In the genomic region with DNA sequence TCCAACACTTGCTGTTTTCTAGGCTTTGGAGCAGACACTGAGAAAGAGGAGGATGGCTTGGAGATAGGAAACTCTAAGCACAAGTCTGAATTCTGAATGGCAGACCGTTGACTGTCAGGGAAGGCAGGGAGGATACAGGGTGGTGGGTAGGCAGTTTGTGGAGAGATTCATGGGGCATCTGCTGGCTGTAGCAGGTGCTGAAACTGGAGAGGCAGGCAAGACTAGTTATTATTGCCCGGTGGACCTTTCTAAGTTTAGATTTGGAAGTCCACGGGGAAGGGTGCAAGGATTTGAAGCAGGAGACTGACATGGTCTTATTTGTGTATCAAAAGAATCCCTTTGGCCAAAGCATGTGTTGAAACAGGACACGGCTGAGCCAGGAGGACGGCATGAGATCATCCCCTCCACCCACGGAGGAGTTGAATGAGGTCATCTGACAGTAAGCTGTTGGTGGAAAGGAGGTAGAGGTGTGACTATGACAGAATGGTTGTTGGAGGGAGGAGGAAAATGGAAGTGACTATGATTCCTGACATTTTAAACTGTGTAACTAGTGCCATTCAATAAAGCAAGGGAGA, we compare ENCODE assay signal across 11 mouse cellular contexts.
DNase-seq lines count a peak whose midpoint lies in the region; ATAC-seq and TF ChIP-seq lines count a peak whose summit lies in the region.
"Had no signal": no experiment of that assay in that cellular context is flagged by ENCODE, and none has a peak within 500 bp of the region (broad histone marks: within the 10 kb centered on the region; RNA-seq: fewer than 3 reads in every experiment).

No protein-coding gene starts in this region.

- 0 out of 2 replicates have a peak, but pooled peaks have one; percentile 20 for TF ChIP-seq EP300 in CH12.LX (IDR thresholded peaks at IDR 0.05; ENCODE audit: low read length)

- DNase-seq in adrenal gland, postnatal 14 days, result peak; percentile 22
- DNase-seq in adrenal gland, postnatal 4 days (ENCODE audit: low spot score in 2 of 2), result no peak
- peak; percentile 8 for DNase-seq in CH12.LX (ENCODE audit: extremely low read depth)
- DNase-seq in cerebellum, postnatal 25 days, result peak; percentile 49 to 56
- DNase-seq in thymus, adult 2 months, result no peak
- no peak for DNase-seq in forebrain, embryonic 11.5 days (ENCODE audit: low spot score)
- DNase-seq in thymus, postnatal 0 days (ENCODE audit: low spot score), result no peak
- DNase-seq: layer of hippocampus, postnatal 36 days had no signal

- no peak for TF ChIP-seq CTCF in CH12.LX (conservative IDR thresholded peaks at IDR 0.05 in 1 of 2, IDR thresholded peaks at IDR 0.05 in 1 of 2; ENCODE audit: low read depth in 2 of 2, low read length in 2 of 2)
- TF ChIP-seq CTCF in thymus, adult 2 months (IDR thresholded peaks at IDR 0.05; ENCODE audit: borderline replicate concordance, control insufficient read depth, extremely low read depth, insufficient read depth, low read length, poor library complexity), result no peak

- no peak overlapping the region for H3K9ac ChIP-seq in CH12.LX (ENCODE audit: insufficient read depth, low read depth)
- no peak overlapping the region for H3K9ac ChIP-seq in heart, embryonic 15.5 days
- no peak overlapping the region for H3K9ac ChIP-seq in forebrain, embryonic 11.5 days (ENCODE audit: low read length)

- H3K4me3 ChIP-seq in CH12.LX (replicated peaks in 1 of 3; ENCODE audit: low read depth in 2 of 3, low read length in 2 of 3, poor library complexity in 1 of 3), result no peak overlapping the region
- H3K4me3 ChIP-seq in heart, embryonic 15.5 days, result no peak overlapping the region
- H3K4me3 ChIP-seq in thymus, adult 2 months (ENCODE audit: control insufficient read depth, insufficient read depth, low read length), result no peak overlapping the region
- no peak overlapping the region for H3K4me3 ChIP-seq in forebrain, embryonic 11.5 days (ENCODE audit: low read depth, low read length)
- H3K4me3 ChIP-seq: erythroblast, embryonic 14.5 days had no signal

- H3K79me2 ChIP-seq in CH12.LX (replicated peaks; ENCODE audit: control insufficient read depth, extremely low read depth, insufficient read depth, poor library complexity, severe bottlenecking), result no peaks in the 10 kb centered on the region

- ATAC-seq in heart, embryonic 15.5 days (replicated peaks; ENCODE audit: insufficient number of reproducible peaks, insufficient read depth, low FRiP score, low read depth), result no peak
- no peak for ATAC-seq in forebrain, embryonic 11.5 days (replicated peaks; ENCODE audit: low FRiP score)

- TF ChIP-seq POLR2A in CH12.LX (IDR thresholded peaks at IDR 0.05; ENCODE audit: low read depth, low read length), result no peak
- no peak for TF ChIP-seq POLR2A in thymus, adult 2 months (IDR thresholded peaks at IDR 0.05; ENCODE audit: control insufficient read depth, extremely low read depth, insufficient read depth, low read length, poor library complexity)

- no peak overlapping the region for H3K4me2 ChIP-seq in CH12.LX (ENCODE audit: insufficient read depth, low read depth, poor library complexity, severe bottlenecking)
- no peak overlapping the region for H3K4me2 ChIP-seq in heart, embryonic 15.5 days
- no peak overlapping the region for H3K4me2 ChIP-seq in forebrain, embryonic 11.5 days (ENCODE audit: low read depth, low read length, severe bottlenecking)

- in situ Hi-C loops in CH12.LX (cut with MboI; ENCODE audit: low pct_ligation_motif_present, low pct_unique_long_range_greater_than_20kb, low sequenced_read_pairs), result no loop called here

- H3K27me3 ChIP-seq in CH12.LX (replicated peaks), result no peaks in the 10 kb centered on the region
- no peaks in the 10 kb centered on the region for H3K27me3 ChIP-seq in heart, embryonic 15.5 days
- H3K27me3 ChIP-seq in thymus, adult 2 months (ENCODE audit: control insufficient read depth, insufficient read depth, low read length), result no peaks in the 10 kb centered on the region
- no peaks in the 10 kb centered on the region for H3K27me3 ChIP-seq in forebrain, embryonic 11.5 days (ENCODE audit: control insufficient read depth, insufficient read depth, low read length)

- H3K4me1 ChIP-seq in CH12.LX (ENCODE audit: control insufficient read depth in 1 of 2, insufficient read depth in 2 of 2), result peaks cover 11 to 28% of the 10 kb centered on the region in 2 experiments; a peak in 3 of 4 replicates
- H3K4me1 ChIP-seq in heart, embryonic 15.5 days (replicated peaks), result peaks cover 9% of the 10 kb centered on the region; the same call in 1 of the 2 replicates
- no peaks in the 10 kb centered on the region; the same call in 1 of the 2 replicates for H3K4me1 ChIP-seq in thymus, adult 2 months (replicated peaks; ENCODE audit: control insufficient read depth, insufficient read depth, low read length)
- H3K4me1 ChIP-seq in forebrain, embryonic 11.5 days (replicated peaks; ENCODE audit: control insufficient read depth, insufficient read depth, low read length), result no peaks in the 10 kb centered on the region

- no peak for TF ChIP-seq RAD21 in CH12.LX (IDR thresholded peaks at IDR 0.05; ENCODE audit: low read depth, low read length)

- H3K9me3 ChIP-seq in CH12.LX (replicated peaks; ENCODE audit: low read length), result no peaks in the 10 kb centered on the region
- no peaks in the 10 kb centered on the region for H3K9me3 ChIP-seq in heart, embryonic 15.5 days (replicated peaks)
- H3K9me3 ChIP-seq in forebrain, embryonic 11.5 days (ENCODE audit: control insufficient read depth, low read length), result no peaks in the 10 kb centered on the region

- no peak overlapping the region for H3K27ac ChIP-seq in CH12.LX (ENCODE audit: insufficient read depth, low read depth)
- H3K27ac ChIP-seq in heart, embryonic 15.5 days, result 0 out of 2 replicates have a peak overlapping the region, but pooled peaks have one; percentile 10
- no peak overlapping the region for H3K27ac ChIP-seq in thymus, adult 2 months (ENCODE audit: control insufficient read depth, insufficient read depth, low read length)
- H3K27ac ChIP-seq in forebrain, embryonic 11.5 days (ENCODE audit: low read depth, low read length), result no peak overlapping the region
- H3K27ac ChIP-seq: kidney, postnatal 0 days had no signal

- H3K36me3 ChIP-seq in CH12.LX (replicated peaks in 1 of 2; ENCODE audit: control insufficient read depth in 1 of 2, insufficient read depth in 1 of 2, low read length in 1 of 2), result no peaks in the 10 kb centered on the region
- H3K36me3 ChIP-seq in heart, embryonic 15.5 days, result no peaks in the 10 kb centered on the region
- H3K36me3 ChIP-seq in thymus, adult 2 months (ENCODE audit: control insufficient read depth, insufficient read depth, low read length), result no peaks in the 10 kb centered on the region
- H3K36me3 ChIP-seq in forebrain, embryonic 11.5 days (ENCODE audit: control insufficient read depth, insufficient read depth, low read length), result no peaks in the 10 kb centered on the region

- 37% methylated on average over 6 of the region's 6 CpGs for WGBS in heart, embryonic 15.5 days
- WGBS in thymus, adult 2 months, result 89% methylated on average over 6 of the region's 6 CpGs
- 80% methylated on average over 6 of the region's 6 CpGs for WGBS in forebrain, embryonic 11.5 days

- dilution Hi-C loops in CH12.LX (cut with MboI; ENCODE audit: extremely low pct_ligation_motif_present, extremely low pct_unique_long_range_greater_than_20kb, low sequenced_read_pairs), result no loop called here

TF ChIP-seq in CH12.LX, 34 proteins besides CTCF, POLR2A, EP300 and RAD21:
- TF ChIP-seq JUN (IDR thresholded peaks at IDR 0.05; ENCODE audit: insufficient read depth, low read depth, low read length) (0 out of 2 replicates have a peak, but pooled peaks have one; percentile 43), HCFC1 (IDR thresholded peaks at IDR 0.05; ENCODE audit: low read depth, low read length) (no peak), ETS1 (conservative IDR thresholded peaks at IDR 0.05; ENCODE audit: low read depth, low read length) (0 out of 2 replicates have a peak, but pooled peaks have one; percentile 6), POLR2AphosphoS2 (IDR thresholded peaks at IDR 0.05; ENCODE audit: low read depth, low read length) (no peak), TBP (conservative IDR thresholded peaks at IDR 0.05; ENCODE audit: low read depth, low read length) (no peak), USF2 (conservative IDR thresholded peaks at IDR 0.05; ENCODE audit: low read depth, low read length) (no peak), JUND (conservative IDR thresholded peaks at IDR 0.05; ENCODE audit: low read depth, low read length) (no peak), NELFE (IDR thresholded peaks at IDR 0.05; ENCODE audit: low read depth, low read length) (no peak), ZKSCAN1 (IDR thresholded peaks at IDR 0.05; ENCODE audit: borderline replicate concordance, low read depth, low read length) (no peak), IRF4 (IDR thresholded peaks at IDR 0.05; ENCODE audit: low read depth, low read length) (no peak), RCOR1 (conservative IDR thresholded peaks at IDR 0.05; ENCODE audit: low read depth, low read length) (no peak)
TF ChIP-seq in CH12.LX: peak in this region for 2.

Comparison
In these comparisons a context has a peak if more than half of its experiments do, and no peak if none do; other contexts are left out.
1. DNase-seq: peak in adrenal gland, postnatal 14 days (single experiment), CH12.LX (single experiment) and cerebellum, postnatal 25 days (2 of 2); none in adrenal gland, postnatal 4 days (0 of 2), thymus, adult 2 months (single experiment), forebrain, embryonic 11.5 days (single experiment) and thymus, postnatal 0 days (single experiment).